Mouse (Mus musculus): Measurements from ENCODE around the gene Gdf7. TPM values are rescaled to one million over a fixed set of nuclear protein-coding genes. Genes with fewer than 3 reads are reported as not detected.

Gdf7 gene
- total RNA-seq, 2 experiments from 2014 or later: not detected

- intact Hi-C loops (cut with DNase I): no loop called here
- DNase-seq: peak; percentile 11
- Histone ChIP-seq H3K27ac (no peak overlapping the region), H3K4me3 (peak overlapping the region; percentile 73)
- no peak for TF ChIP-seq CTCF (IDR thresholded peaks at IDR 0.05)
Measured at GRCm38 (mm10) chr12:8301011-8301814, 541 bp downstream of the Gdf7 start.

- intact Hi-C loops (cut with DNase I): no loop called here
- no peak for TF ChIP-seq CTCF (IDR thresholded peaks at IDR 0.05)
- Histone ChIP-seq H3K4me3 (no peak overlapping the region), H3K27ac (no peak overlapping the region)
- DNase-seq: no peak
Measured at GRCm38 (mm10) chr12:8300521-8300920, 1.2 kb downstream of the Gdf7 start.

DNA sequence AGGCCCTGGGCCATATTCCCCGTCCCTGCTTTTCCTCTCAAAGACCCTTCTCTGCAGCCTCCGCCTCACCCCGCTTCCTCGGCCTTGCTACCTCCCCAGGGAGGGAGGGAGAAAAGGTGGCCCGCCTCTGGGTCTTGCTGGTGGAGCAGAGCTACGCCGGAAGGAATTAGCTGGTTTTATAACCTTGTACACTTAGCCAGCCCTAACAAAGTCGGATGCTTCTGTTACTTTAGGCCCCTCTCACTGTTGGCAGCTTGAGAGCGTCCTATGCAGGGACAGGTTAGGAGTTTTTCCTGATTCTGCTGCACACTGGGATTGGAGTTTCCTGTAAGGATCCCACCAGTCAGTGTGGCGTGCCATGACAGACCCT, 1.7 kb downstream of the Gdf7 start:
- DNase-seq: peak; percentile 6
- intact Hi-C loops (cut with DNase I): no loop called here
- no peak for TF ChIP-seq CTCF (IDR thresholded peaks at IDR 0.05)
- Histone ChIP-seq H3K4me3 (no peak overlapping the region), H3K27ac (no peak overlapping the region)

GRCm38 (mm10) chr12:8299143-8300110, 2.3 kb downstream of the Gdf7 start:
- TF ChIP-seq CTCF (IDR thresholded peaks at IDR 0.05): no peak
- intact Hi-C loops (cut with DNase I): no loop called here
- DNase-seq: no peak
- Histone ChIP-seq H3K27ac (no peak overlapping the region), H3K4me3 (no peak overlapping the region)

GRCm38 (mm10) chr12:8298361-8299142, 3.2 kb downstream of the Gdf7 start:
- intact Hi-C loops (cut with DNase I): no loop called here
- H3K4me3 ChIP-seq: peak overlapping the region; percentile 59
- no peak for TF ChIP-seq CTCF (IDR thresholded peaks at IDR 0.05)
- DNase-seq: no peak
- H3K27ac ChIP-seq: no peak overlapping the region

GRCm38 (mm10) chr12:8297586-8298214, 4.1 kb downstream of the Gdf7 start:
- intact Hi-C loops (cut with DNase I): no loop called here
- Histone ChIP-seq H3K4me3 (peak overlapping the region; percentile 59), H3K27ac (no peak overlapping the region)
- no peak for TF ChIP-seq CTCF (IDR thresholded peaks at IDR 0.05)
- no peak for DNase-seq

GRCm38 (mm10) chr12:8296154-8296553, 5.6 kb downstream of the Gdf7 start:
- intact Hi-C loops (cut with DNase I): no loop called here
- DNase-seq: no peak
- Histone ChIP-seq H3K4me3 (no peak overlapping the region), H3K27ac (no peak overlapping the region)
- TF ChIP-seq CTCF (IDR thresholded peaks at IDR 0.05): no peak

- no peak overlapping the region for H3K4me3 ChIP-seq
- DNase-seq: no peak
- no peak for TF ChIP-seq CTCF (IDR thresholded peaks at IDR 0.05)
- H3K27ac ChIP-seq: no peak overlapping the region
- intact Hi-C loops (cut with DNase I): no loop called here
Measured at GRCm38 (mm10) chr12:8295307-8295913, 6.3 kb downstream of the Gdf7 start.

DNA sequence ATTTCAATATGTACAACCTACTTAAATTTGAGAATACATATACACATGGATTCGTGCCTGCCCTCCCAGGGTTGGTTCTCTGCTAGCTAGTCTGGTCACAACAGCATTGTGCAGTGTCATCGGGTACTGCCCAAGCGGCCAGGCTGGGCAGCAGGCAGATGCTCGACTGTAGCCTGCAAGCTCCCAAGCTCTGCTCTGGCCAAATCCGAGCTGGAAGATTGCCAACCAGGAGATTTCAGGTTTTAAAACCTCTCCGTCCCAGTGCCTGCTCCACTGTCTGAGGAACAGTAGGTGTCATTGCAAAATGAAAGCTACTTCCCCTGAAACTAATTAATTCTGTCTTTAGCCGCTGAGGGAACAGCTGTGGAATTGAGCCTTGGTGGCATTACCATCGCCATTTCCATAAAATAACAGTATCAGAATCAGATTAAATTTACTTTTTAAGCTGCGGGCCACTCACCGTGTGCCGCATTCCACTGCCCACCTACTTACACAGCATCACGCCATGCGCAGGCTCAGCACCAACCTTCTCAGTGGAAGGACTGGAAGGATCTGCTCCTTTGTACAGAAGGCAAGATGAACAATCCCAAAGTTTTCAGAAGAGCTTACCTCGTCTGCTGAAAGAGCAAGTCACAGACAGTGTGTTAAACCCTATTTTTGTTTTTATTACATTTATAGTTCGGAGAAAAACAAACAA, 10.4 kb downstream of the Gdf7 start:
- no peak for DNase-seq
- no peak overlapping the region for H3K27ac ChIP-seq
- intact Hi-C loops (cut with DNase I): no loop called here
- peak overlapping the region; percentile 51 for H3K4me3 ChIP-seq
- TF ChIP-seq CTCF (IDR thresholded peaks at IDR 0.05): no peak

DNA sequence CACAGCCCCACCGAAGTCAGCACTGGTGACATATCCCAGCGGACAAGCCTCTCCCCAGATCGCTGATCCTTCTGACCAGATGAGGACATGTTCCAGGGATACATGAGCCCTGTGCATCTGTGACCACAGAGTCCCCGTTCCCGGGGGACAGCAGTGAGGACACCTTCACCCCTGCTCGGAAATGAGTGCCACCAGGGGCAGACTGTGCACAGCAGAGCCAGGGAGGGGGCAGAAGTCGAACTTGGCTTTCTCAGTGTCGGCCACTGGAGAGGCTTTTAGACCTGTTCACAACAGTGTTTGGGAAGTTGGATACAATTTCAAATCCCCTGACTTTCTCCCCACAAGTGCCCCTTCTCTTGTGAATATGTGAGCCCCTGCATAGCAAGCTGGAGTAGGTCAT, 12.3 kb downstream of the Gdf7 start:
- DNase-seq: no peak
- Histone ChIP-seq H3K4me3 (no peak overlapping the region), H3K27ac (no peak overlapping the region)
- TF ChIP-seq CTCF (IDR thresholded peaks at IDR 0.05): no peak
- intact Hi-C loops (cut with DNase I): no loop called here

DNA sequence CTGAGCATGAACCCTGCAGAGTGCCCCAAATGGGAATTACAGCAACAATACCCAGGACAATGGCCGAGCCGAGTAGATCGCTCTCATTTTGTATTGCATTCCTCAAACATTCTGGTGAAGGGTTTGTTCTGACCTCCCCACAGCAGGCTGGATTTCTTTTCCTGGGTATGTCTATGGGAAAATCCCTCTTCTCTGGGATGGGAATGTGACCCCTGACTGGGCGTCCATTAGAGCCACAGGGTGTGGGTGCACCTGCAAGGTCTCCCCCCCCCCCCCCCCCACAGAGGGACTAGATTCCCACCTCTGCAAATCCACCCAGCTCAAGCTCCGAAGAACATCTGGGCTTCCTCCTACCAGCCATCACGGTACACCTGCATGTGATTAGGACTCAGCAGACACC, 12.7 kb downstream of the Gdf7 start:
- no peak for DNase-seq
- TF ChIP-seq CTCF (IDR thresholded peaks at IDR 0.05): no peak
- Histone ChIP-seq H3K4me3 (no peak overlapping the region), H3K27ac (no peak overlapping the region)
- intact Hi-C loops (cut with DNase I): no loop called here

All from gastrocnemius, adult 2 months (tissue).